In the genomic region with DNA sequence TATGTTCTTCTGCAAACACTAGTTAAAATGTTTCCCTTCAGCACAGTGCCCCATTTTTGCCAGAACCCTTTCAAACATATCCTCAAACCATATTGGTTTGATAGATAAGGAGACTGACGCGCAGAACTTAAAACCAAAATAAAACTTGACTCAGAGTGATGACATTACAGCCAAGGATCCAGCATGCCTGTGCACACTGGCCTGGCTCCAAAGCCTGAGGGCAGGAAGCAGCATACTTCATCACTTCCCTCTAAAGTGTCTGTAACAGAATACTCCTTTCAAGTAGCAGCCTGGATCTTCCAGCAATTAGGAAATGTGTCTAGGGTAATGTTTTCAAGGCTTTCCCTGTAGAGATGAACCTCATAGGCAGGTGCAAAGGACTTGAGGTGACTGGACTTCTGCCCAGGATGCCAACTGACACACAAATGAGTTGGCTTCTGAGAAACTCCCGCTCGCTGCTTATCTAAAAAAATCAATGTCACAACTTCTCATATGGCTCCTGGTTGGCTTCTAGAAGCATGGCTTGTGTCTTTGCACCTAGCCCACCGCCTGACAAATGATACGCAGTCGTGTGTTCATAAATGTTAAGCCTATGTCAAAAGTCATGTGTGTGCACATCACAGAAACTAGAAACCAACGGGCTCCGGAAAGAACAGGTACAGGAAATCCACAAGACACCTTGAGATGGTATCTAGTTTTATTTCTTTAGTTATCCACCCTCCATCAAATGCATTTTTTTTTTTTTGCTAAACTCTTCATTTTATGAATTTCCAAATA, we compare ENCODE assay signal across 8 mouse cellular contexts. TPM values are rescaled to one million over a fixed set of nuclear protein-coding genes. Genes with fewer than 3 reads are reported as not detected.
DNase-seq lines count a peak whose midpoint lies in the region; ATAC-seq lines count a peak whose summit lies in the region.

No protein-coding gene starts in this region.

- H3K4me2 ChIP-seq in liver, embryonic 13.5 days, result no peak overlapping the region
- no peak overlapping the region for H3K4me2 ChIP-seq in forebrain, embryonic 11.5 days (ENCODE audit: low read depth, low read length, severe bottlenecking)
- H3K4me2 ChIP-seq in intestine, embryonic 15.5 days (replicated peaks), result no peak overlapping the region
- no peak overlapping the region for H3K4me2 ChIP-seq in forebrain, embryonic 12.5 days

- H3K4me3 ChIP-seq in liver, embryonic 13.5 days (replicated peaks), result no peak overlapping the region
- H3K4me3 ChIP-seq in midbrain, embryonic 10.5 days, result no peak overlapping the region
- no peak overlapping the region for H3K4me3 ChIP-seq in forebrain, embryonic 11.5 days (ENCODE audit: low read depth, low read length)
- no peak overlapping the region for H3K4me3 ChIP-seq in intestine, embryonic 15.5 days (replicated peaks)
- H3K4me3 ChIP-seq in forebrain, embryonic 12.5 days (replicated peaks), result no peak overlapping the region

- no peaks in the 10 kb centered on the region for H3K27me3 ChIP-seq in liver, embryonic 13.5 days
- H3K27me3 ChIP-seq in midbrain, embryonic 10.5 days (ENCODE audit: low read depth, poor library complexity, severe bottlenecking), result no peaks in the 10 kb centered on the region
- no peaks in the 10 kb centered on the region for H3K27me3 ChIP-seq in forebrain, embryonic 11.5 days (ENCODE audit: control insufficient read depth, insufficient read depth, low read length)
- no peaks in the 10 kb centered on the region for H3K27me3 ChIP-seq in intestine, embryonic 15.5 days (replicated peaks)
- H3K27me3 ChIP-seq in forebrain, embryonic 12.5 days, result no peaks in the 10 kb centered on the region

- no peak overlapping the region for H3K9ac ChIP-seq in liver, embryonic 13.5 days
- H3K9ac ChIP-seq in forebrain, embryonic 11.5 days (ENCODE audit: low read length), result no peak overlapping the region
- no peak overlapping the region for H3K9ac ChIP-seq in intestine, embryonic 15.5 days
- H3K9ac ChIP-seq in forebrain, embryonic 12.5 days, result no peak overlapping the region

- peak; percentile 73 for ATAC-seq in liver, embryonic 13.5 days (ENCODE audit: low read depth)
- no peak for ATAC-seq in forebrain, embryonic 11.5 days (replicated peaks; ENCODE audit: low FRiP score)
- no peak for ATAC-seq in intestine, embryonic 15.5 days
- ATAC-seq in forebrain, embryonic 12.5 days (ENCODE audit: low FRiP score), result no peak

- WGBS in liver, embryonic 13.5 days (ENCODE audit: insufficient replicate concordance), result 60% methylated on average over 9 of the region's 9 CpGs
- 93% methylated on average over 9 of the region's 9 CpGs for WGBS in midbrain, embryonic 10.5 days
- 95% methylated on average over 9 of the region's 9 CpGs for WGBS in forebrain, embryonic 11.5 days
- 85% methylated on average over 9 of the region's 9 CpGs for WGBS in intestine, embryonic 15.5 days
- WGBS in forebrain, embryonic 12.5 days, result 92% methylated on average over 9 of the region's 9 CpGs

- H3K9me3 ChIP-seq in liver, embryonic 13.5 days (replicated peaks), result no peaks in the 10 kb centered on the region
- H3K9me3 ChIP-seq in midbrain, embryonic 10.5 days (replicated peaks), result no peaks in the 10 kb centered on the region
- no peaks in the 10 kb centered on the region for H3K9me3 ChIP-seq in forebrain, embryonic 11.5 days (ENCODE audit: control insufficient read depth, low read length)
- H3K9me3 ChIP-seq in intestine, embryonic 15.5 days, result no peaks in the 10 kb centered on the region
- H3K9me3 ChIP-seq in forebrain, embryonic 12.5 days, result no peaks in the 10 kb centered on the region

- peaks cover 23% of the 10 kb centered on the region for H3K36me3 ChIP-seq in liver, embryonic 13.5 days
- H3K36me3 ChIP-seq in midbrain, embryonic 10.5 days, result no peaks in the 10 kb centered on the region
- H3K36me3 ChIP-seq in forebrain, embryonic 11.5 days (ENCODE audit: control insufficient read depth, insufficient read depth, low read length), result no peaks in the 10 kb centered on the region
- H3K36me3 ChIP-seq in intestine, embryonic 15.5 days, result no peaks in the 10 kb centered on the region; the same call in 1 of the 2 replicates
- H3K36me3 ChIP-seq in forebrain, embryonic 12.5 days (replicated peaks), result no peaks in the 10 kb centered on the region

- peaks cover 58% of the 10 kb centered on the region for H3K4me1 ChIP-seq in liver, embryonic 13.5 days (replicated peaks)
- H3K4me1 ChIP-seq in midbrain, embryonic 10.5 days, result no peaks in the 10 kb centered on the region
- no peaks in the 10 kb centered on the region for H3K4me1 ChIP-seq in forebrain, embryonic 11.5 days (replicated peaks; ENCODE audit: control insufficient read depth, insufficient read depth, low read length)
- H3K4me1 ChIP-seq in intestine, embryonic 15.5 days (replicated peaks), result no peaks in the 10 kb centered on the region
- no peaks in the 10 kb centered on the region for H3K4me1 ChIP-seq in forebrain, embryonic 12.5 days

- DNase-seq in urinary bladder, postnatal 14 days (ENCODE audit: low spot score), result peak; percentile 42
- DNase-seq in urinary bladder, adult 18-20 months (ENCODE audit: low spot score in 2 of 2), result no peak
- DNase-seq in heart, adult 8-10 months (ENCODE audit: low spot score), result peak; percentile 76
- DNase-seq in liver, embryonic 13.5 days, result no peak
- no peak for DNase-seq in midbrain, embryonic 10.5 days (ENCODE audit: low spot score)
- no peak for DNase-seq in forebrain, embryonic 11.5 days (ENCODE audit: low spot score)

- H3K27ac ChIP-seq in liver, embryonic 13.5 days, result peak overlapping the region; percentile 60
- H3K27ac ChIP-seq in midbrain, embryonic 10.5 days (replicated peaks), result no peak overlapping the region
- H3K27ac ChIP-seq in forebrain, embryonic 11.5 days (ENCODE audit: low read depth, low read length), result no peak overlapping the region
- H3K27ac ChIP-seq in intestine, embryonic 15.5 days, result no peak overlapping the region
- H3K27ac ChIP-seq in forebrain, embryonic 12.5 days, result no peak overlapping the region

RNA-seq across cellular contexts. Expression of a gene that starts 43.9 kb away (rescaled TPM):
- 10 to 100 TPM; 34.3 to 41.0 (median 38.3) TPM for total RNA-seq in heart, adult 8-10 months (2022)
- polyA plus RNA-seq in liver, embryonic 13.5 days (2015; fragmentation: Nextera tagmentation; extraction: Ambion mirVana), result 8.2 and 11.2 TPM in 2 replicates
- 1.3 TPM in 2 replicates for polyA plus RNA-seq in midbrain, embryonic 10.5 days (2016; fragmentation: Nextera tagmentation; extraction: Ambion mirVana)
- polyA plus RNA-seq in forebrain, embryonic 11.5 days (2014; fragmentation: Nextera tagmentation; extraction: Ambion mirVana), result 1.7 and 2.1 TPM in 2 replicates
- 14.6 TPM in 2 replicates for polyA plus RNA-seq in intestine, embryonic 15.5 days (2015; fragmentation: Nextera tagmentation; extraction: Ambion mirVana)
- 1.8 and 1.9 TPM in 2 replicates for polyA plus RNA-seq in forebrain, embryonic 12.5 days (2016; fragmentation: Nextera tagmentation; extraction: Ambion mirVana)

Comparison
In these comparisons a context has a peak if more than half of its experiments do, and no peak if none do; other contexts are left out.
1. DNase-seq: peak in urinary bladder, postnatal 14 days (single experiment) and heart, adult 8-10 months (single experiment); none in urinary bladder, adult 18-20 months (0 of 2), liver, embryonic 13.5 days (single experiment), midbrain, embryonic 10.5 days (single experiment) and forebrain, embryonic 11.5 days (single experiment).